Mouse (Mus musculus) ES-E14 (cell line): Measurements from ENCODE around the gene Dync1i2.

ENCODE experiments used
- CHD2 ChIP-seq: IDR thresholded peaks from 2 replicates; pipeline ENCODE4 v1.6.1; 2014; ENCODE audit warnings: mild to moderate bottlenecking, low read depth, low read length, inconsistent platforms
- HCFC1 ChIP-seq: IDR thresholded peaks from 2 replicates; pipeline ENCODE4 v1.6.1; 2012; ENCODE audit warnings: low read length, inconsistent platforms, borderline replicate concordance; ENCODE audit not compliant: insufficient read depth
- ZC3H11A ChIP-seq: IDR thresholded peaks from 2 replicates; pipeline ENCODE4 v1.6.1; 2012; ENCODE audit warnings: low read depth, mild to moderate bottlenecking, inconsistent platforms, low read length, borderline replicate concordance
- ZNF384 ChIP-seq: IDR thresholded peaks from 2 replicates; pipeline ENCODE4 v1.6.1; 2012; ENCODE audit warnings: low read depth, low read length, inconsistent platforms

DNA sequence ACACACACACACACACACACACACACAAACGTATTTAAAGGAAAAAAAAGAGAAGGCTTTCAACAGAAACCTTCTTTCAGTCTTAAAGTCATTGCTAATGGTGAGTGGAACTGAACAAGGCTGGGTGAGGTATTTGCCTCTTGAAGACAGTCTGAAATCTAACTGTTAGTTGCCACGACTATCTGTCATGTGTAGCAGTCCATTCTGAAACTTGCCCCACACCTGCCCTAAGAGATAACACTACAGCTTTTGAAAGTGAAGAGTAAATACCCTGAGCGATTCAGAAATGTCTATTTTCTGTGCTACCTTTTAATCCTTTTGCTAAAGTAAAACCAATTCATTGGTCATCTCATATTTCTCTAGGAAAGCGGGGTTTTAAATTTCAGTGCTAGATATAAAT, 23.9 kb downstream of the Dync1i2 start:
- TF ChIP-seq HCFC1 (no peak), ZC3H11A (no peak), ZNF384 (no peak), CHD2 (no peak)
